Mouse (Mus musculus): Measurements from ENCODE around the gene Sgms1. TPM values are rescaled to one million over a fixed set of nuclear protein-coding genes. Genes with fewer than 3 reads are reported as not detected.
"Not testable (repeated sequence)": the region's sequence is repeated elsewhere in the genome, so short reads cannot be mapped to it uniquely, and the experiment has no call there.

Sgms1 gene
- total RNA-seq, 2 experiments from 2014 or later: 58.8 to 59.5 TPM

DNA sequence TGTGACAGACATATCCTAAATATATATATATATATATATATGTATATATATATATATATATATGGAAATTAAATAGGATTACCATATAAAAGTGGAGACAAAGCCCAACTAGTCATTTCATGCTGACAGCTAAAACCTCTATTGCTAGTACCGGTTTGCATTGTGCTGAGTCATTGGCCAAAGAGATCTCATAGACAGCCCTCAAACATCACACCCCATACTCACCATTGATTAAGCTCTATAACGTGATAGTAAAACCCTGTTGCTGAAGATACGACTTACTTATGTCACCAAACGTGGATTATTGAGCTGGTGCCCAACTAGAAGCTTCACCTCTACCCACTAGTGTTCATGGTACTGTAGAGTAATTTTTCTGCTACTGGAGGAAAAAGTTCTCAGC, 298.7 kb downstream of the Sgms1 start:
- DNase-seq (ENCODE audit: extremely low spot score in 1 of 2, low spot score in 2 of 2): no peak
- intact Hi-C loops (cut with DNase I): no loop called here
- no peak overlapping the region for H3K27ac ChIP-seq
- no peak overlapping the region for H3K4me3 ChIP-seq
- TF ChIP-seq CTCF (IDR thresholded peaks at IDR 0.05): no peak

- DNase-seq (ENCODE audit: extremely low spot score in 1 of 2, low spot score in 2 of 2): no peak
- Histone ChIP-seq H3K27ac (no peak overlapping the region), H3K4me3 (no peak overlapping the region)
- intact Hi-C loops (cut with DNase I): no loop called here
- TF ChIP-seq CTCF (IDR thresholded peaks at IDR 0.05): no peak
These were observed 300.9 kb downstream of the Sgms1 start for GRCm38 (mm10) chr19:32088570-32088969.

- TF ChIP-seq CTCF (IDR thresholded peaks at IDR 0.05): no peak
These were observed 301.6 kb downstream of the Sgms1 start for GRCm38 (mm10) chr19:32087736-32088470.

GRCm38 (mm10) chr19:32084813-32085212, 304.7 kb downstream of the Sgms1 start:
- H3K27ac ChIP-seq; DNase-seq (ENCODE audit: extremely low spot score in 1 of 2, low spot score in 2 of 2); intact Hi-C loops (cut with DNase I); H3K4me3 ChIP-seq: not testable (repeated sequence)

More at GRCm38 (mm10) chr19:32087736-32088470, 301.6 kb downstream of the Sgms1 start:
- DNase-seq (ENCODE audit: extremely low spot score in 1 of 2, low spot score in 2 of 2): no peak
- Histone ChIP-seq H3K27ac (no peak overlapping the region), H3K4me3 (no peak overlapping the region)
- intact Hi-C loops (cut with DNase I): no loop called here

Other genes with a start within 250 kb of the Sgms1 start
- 10 to 100 TPM; 29.3 to 40.0 TPM for gene Rpl9-ps6, start 76.9 kb upstream of the Sgms1 start, total RNA-seq (2021)
- gene Minpp1, start 96.1 kb upstream of the Sgms1 start, total RNA-seq (2021): 10 to 100 TPM; 66.3 to 71.3 TPM
- 1 to 10 TPM; 8.1 to 9.8 TPM for gene Papss2, start 206.1 kb upstream of the Sgms1 start, total RNA-seq (2021)

Data from left cerebral cortex, adult 2 months (tissue).